Mouse (Mus musculus): ENCODE measurements around the gene Gm3138.
"Not testable (repeated sequence)": the region's sequence is repeated elsewhere in the genome, so short reads cannot be mapped to it uniquely, and the experiment has no call there.

Gene Gm3138

DNA sequence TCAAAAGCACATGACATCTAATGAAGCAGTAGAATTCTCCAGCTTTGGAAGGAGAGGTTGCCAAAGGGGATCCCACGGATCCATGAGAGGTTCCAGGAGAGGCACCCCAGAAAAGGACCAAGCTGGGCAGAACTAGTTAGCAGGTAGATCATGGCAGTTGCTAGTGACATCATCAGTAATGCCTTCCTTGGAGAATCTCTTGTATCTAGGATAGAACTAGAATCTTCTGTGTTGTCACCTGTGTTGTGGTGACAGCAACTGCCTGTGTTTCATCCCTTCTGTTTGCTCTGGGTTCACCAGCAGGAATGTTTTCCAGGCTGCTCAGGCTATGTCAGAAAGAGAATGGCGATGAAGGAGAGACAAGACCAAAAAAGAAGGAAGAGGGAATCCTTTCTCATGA is at the start of gene Gm3138:
Gene Gm3138 (plus strand): TSS at position 301 of the 400 bp plus-strand sequence.
- not testable (repeated sequence) for DNase-seq

DNA sequence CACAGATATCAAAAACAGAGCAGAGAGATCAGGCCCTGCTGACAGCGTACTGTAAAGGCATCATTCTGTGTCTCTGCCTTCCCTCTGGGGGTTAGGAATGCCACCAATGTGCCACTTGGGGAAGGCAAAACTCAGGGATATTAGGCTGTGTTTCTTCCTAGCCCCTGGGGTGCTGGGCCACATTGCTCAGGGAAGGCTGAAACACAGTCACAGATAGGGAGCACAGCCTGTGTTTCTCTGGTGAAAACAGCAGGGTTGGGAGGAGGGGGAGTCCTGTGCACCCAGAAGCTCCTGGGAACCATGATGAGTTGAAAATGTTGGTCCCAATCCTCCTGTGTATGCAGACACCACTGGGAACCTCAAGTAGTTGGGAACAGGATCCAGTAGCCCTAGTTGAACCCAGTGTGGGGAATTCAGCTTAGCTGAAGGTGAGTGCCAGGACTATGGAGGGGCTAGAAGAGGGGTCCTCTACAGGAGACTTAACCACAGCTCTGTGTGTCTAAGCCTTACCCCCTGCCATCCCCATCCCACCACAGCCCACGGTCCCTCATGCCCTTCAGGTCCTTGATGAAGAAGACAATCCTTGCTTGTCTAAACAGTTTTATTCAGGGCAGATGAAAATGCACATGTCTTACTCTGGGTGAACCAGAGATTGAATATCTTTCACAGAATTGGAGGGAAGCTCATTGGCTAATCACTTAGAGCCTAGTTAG is 20.0 kb downstream of the Gm3138 start:
- DNase-seq = not testable (repeated sequence)

DNA sequence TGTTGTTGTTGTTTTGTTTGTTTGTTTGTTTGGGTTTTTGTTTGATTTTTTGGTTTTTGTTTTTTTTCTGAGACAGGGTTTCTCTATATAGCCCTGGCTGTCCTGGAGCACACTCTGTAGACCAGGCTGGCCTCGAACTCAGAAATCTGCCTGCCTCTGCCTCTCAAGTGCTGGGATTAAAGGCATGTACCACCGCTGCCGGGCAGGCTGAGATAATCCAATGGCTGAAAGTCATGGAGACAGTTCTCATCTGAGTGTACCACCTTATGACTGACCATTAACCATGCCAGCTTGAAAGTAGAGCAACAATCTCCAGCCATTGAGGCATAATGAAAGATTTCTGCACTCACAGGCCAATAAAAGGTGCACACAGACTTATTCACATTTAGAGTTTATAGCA is 30.4 kb downstream of the Gm3138 start:
- not testable (repeated sequence) for DNase-seq
